Mouse (Mus musculus): ENCODE measurements at regions not wholly inside any gene's neighbourhood (a gene's known extent, or its start where the extent isn't known, plus 50 kb on each side); places are given as distances from the start of the nearest gene placed in this dataset.
"Not testable (repeated sequence)": the region's sequence is repeated elsewhere in the genome, so short reads cannot be mapped to it uniquely, and the experiment has no call there.

DNA sequence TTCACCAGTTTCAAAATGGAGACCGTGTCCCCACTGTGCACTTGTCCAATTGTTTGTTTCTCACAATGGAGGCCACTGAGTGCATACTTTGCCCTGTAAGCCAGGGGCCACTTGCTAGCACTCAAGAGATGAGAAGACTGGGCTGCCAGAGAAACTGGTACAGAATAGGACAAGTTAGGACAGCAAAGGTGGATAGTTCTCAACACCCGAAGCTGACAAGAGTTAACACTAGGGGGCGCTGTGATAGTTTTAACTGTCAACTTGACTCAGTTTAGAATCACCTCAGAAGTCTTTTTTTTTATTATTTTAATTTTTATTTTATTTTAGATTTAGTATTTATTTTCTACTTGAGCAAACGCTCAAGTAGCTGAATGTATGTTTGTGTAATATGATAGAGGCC is 188.2 kb upstream of the Asap2 start:
- not testable (repeated sequence) for DNase-seq

DNA sequence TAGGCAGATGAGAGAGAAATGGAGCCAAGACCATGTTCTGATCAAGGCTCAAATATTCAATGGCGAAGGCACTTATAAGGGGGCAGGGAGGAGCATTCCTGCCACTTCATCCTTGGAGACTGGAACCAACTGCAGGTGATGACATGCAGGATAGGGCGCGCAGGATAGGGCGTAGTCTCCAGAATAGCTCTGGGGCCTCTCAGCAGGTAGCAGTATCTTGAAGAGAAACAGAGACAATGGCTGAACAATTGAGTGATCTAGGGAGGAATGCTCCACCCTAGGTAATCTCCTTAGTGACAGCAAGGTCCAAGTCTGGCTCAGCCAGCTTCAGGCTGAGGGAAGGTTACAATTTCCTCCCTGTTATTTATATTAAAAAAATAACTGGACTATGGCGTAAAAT is 184.8 kb upstream of the Asap2 start:
- not testable (repeated sequence) for DNase-seq

DNA sequence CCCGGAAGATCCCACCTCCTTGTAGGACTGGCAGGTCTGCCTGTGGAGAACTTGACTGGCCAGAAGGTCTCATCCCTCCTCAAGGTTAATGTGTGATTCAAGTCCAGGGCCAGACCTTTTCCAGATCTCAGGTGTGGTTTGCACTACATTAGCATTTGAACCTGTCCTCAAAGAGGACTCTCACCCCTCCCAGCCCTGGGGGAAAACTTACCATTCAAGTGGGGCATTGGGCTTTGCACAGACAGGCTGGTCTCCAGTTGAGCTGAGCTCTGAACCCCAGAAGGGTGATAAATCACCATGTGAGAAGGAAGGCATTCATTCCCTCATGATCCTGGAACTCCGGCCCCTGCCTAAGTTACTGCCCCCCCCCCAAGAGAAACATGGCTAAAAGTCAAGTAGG is 183.6 kb upstream of the Asap2 start:
- DNase-seq: no peak

DNA sequence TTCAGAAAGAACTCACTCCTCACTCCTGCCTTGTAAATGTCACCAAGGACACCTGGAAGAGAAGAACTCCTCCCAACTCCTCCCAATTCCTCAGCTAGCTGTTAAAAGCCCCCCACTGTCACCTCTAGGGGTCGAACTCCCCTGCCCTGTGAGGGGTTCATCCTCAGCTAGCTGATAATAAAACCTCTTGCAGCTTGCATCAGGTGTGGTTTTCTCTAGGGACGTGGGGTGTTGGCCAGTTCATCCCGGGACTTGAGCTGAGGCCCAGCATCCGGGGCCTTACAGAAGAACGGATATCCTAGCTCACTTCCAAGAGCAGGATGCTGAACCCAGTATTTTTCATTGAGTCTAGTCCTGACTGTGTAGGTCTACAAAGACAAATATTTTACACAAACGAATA is 176.4 kb upstream of the Asap2 start:
- not testable (repeated sequence) for DNase-seq

DNA sequence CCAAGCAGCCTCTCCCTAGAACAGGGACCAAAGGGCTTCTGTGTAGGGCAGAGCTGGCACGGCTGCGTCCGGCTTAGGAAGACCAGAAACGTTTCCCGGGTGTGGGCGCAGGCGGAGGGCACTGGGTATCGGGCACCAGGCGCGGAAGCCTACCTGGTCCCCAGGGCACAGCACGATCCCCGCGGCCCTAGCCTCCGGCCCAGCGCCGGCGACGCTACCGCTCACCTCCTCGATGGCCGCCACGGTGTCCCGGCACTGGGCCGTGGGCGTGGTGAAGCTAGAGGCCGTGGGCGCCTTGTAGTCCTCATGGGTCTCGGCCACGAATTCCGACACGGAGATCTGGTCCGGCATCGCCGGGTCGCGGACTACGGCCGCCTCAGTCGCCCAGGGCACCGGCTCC is 175.1 kb upstream of the Asap2 start:
- DNase-seq: not testable (repeated sequence)

DNA sequence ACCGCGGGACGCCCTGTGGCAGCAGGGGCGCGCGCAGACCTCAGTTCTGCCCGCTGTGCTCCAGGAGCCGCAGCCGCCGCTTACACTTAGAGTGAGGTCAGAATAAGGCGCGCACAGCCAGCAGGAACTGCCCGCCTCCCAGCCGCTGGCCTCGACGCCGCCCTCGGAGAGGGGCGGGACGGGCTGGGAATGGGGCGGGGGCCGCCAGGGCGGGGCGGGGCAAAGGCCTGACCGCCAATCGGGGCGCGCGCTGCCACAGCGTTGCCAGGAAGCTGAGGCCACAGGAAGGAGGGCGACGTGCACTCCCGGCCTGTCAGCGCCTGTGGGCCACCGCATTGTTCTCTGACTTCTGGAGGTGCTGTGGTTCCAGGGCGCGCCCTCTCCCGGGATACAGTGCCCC is 174.7 kb upstream of the Asap2 start:
- peak; percentile 66 for DNase-seq

DNA sequence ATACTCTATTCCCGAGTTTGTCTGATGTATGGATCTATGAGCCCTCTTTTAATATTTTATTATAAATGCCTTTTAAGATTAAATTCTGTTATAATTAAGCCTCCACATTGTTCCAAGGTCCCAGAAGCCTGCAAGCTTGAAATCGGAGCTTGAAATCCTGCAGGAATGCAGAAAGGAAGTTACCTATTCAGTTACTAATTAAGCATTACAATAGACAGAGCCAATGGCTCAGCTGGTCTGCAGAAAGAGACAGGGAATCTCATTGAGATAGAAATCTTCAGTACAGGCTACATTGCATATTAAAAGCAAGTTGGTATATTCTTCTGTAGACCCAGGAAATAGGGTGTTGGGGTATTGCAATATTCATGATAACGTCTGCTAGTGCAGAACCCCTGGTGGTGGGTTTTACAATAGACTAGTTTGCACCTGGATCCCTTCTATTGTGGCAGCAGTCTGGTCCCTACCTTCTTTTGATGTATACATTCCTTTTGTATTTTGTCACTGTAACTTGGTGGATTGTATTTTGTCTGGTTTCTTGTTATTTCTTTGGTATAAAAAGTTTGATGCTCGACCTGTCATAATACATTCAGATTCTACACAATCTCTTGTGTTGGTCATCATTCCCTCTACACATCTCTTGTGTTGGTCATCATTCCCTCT is 146.5 kb upstream of the Asap2 start:
- not testable (repeated sequence) for DNase-seq

DNA sequence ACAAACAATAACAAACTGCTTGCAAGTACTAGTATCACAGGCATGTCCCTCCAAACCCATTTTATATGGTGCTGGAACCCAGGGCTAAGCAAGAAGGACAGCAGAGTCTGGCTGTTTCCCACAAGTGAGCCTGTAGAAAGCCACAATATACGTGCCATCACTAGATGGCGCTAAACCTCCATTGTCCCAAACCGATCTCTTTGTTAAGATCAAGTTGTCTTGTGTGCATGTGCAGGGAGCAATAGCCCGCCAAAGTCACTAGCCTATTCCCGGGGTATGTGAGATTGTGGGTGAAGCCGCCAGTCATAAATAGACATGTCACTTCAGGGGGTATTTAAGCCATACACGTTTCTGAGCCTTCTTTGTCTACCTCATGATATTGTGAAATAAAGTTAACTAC is 145.4 kb upstream of the Asap2 start:
- DNase-seq: peak; percentile 33

DNA sequence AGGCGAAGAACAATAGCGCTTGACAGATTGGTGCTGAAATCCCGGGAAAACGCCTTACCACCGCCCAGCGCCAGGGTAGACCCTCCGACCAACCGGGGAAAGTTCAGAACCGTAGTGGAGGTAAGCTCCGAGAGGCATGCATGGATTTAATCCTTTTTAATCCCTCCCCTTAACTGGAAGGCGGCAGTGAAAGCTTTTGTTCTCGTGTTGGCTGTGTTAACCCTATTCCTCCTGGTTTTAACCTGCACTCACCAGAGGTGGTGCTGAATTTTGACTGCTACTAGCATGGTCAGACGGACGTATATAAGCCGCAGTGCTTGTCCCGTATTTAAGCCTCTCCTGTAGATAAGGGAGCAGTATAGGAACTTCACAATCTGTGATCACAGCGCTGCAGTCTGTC is 145.0 kb upstream of the Asap2 start:
- no peak for DNase-seq

DNA sequence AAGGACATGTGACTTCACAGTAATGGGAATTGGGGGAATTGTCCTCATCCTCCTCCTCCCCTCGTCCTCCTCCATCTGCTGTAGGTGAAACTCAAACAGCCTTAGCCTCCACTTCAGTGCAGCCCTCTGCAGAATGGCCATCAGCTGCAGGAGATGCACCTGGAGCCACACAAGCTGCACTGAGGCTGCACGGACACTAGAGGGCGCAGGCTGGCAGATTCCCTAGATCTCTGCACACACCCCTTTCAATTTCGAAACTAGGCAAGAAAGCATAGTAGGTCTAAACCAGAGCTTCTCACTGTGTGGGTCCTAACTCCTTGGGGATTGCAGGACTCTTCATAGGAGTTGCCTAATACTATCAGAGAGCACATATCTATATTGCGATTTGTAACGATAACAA is 106.2 kb upstream of the Asap2 start:
- DNase-seq: peak; percentile 11

DNA sequence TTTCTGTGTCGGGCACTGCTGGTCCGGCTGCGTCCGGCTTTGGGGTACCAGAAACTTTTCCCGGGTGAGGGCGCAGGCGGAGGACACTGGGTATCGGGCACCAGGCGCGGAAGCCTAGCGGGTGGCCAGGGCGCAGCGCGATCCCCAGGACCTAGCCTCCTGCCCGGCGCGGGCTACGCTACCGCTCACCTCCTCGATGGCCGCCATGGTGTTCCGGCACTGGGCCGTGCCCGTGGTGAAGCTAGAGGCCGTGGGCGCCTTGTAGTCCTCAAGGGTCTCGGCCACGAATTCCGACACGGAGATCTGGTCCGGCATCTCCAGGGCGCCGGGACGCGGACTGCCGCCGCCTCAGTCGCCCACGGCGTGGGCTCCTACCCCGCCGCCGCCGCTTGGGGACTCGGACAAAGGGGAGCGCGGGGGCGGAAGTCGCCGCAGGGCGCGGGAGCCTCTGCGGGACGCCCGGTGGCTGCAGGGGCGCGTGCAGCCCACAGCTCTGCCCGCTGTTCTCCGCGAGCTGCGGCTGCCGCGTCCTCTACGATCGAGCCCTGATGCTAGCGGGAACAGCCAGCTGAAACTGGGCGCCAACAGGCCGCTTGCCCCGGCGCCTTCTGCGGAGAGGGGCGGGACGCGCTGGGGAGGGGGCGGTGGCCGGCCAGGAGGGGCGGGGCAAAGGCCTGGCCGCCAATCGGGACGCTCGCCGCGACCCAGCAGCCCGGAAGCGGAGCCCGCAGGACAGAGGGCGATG is 69.4 kb upstream of the Asap2 start:
- peak; percentile 71 for DNase-seq

DNA sequence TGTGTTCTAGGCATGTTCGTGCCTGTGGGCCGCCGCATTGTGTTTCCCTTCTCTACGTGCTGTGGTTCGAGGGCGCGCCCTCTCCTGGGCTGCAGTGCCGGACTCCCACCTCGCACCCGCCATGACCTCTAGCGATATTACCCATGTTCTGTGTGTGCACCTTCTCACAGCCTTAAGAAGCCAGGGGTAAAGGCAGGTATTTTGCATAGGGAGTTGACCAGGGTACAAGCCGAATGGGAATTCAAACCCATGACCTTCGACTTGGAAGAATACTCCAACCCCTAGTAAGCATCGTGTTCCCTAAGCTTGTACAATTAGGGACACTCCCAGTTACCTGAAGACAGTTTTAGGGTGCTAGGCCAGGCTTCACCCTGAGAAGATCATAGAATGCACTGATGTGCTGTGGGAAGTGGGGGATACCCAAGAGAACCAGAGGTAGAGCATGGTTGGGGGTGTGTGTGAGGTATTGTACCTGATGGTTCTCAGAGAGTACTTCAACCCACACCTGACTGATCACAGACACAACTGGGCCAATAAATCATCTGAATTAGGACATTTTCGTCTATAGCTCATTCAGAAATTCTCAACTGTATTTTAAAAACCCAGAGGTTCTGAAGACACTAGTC is 68.7 kb upstream of the Asap2 start:
- DNase-seq: not testable (repeated sequence)

DNA sequence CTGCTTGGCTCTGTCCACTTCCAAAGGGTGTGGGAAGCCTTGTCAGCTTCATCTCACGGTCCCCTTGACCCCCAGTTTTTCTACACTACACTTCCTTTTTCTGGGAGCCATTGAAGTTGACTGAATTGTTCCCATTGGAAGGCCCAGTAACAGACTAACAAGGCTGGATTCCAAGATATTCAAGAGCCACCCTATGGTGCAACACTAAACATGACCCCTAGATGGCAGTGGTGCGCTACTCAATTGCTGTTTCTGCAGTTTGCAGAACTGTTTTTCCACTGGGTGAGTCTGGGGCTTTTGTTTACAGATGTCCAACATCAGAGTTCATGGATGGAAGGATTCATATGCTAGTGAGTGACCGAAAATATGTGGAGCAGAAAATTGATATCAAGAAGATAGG is 61.3 kb upstream of the Asap2 start:
- peak; percentile 62 for DNase-seq
